Mouse (Mus musculus): Measurements from ENCODE around the gene Cyp4f39. TPM values are rescaled to one million over a fixed set of nuclear protein-coding genes. Genes with fewer than 3 reads are reported as not detected.
A peak's percentile ranks its signal among the peaks of the same experiment; 100 is the strongest.
"Not testable (repeated sequence)": the region's sequence is repeated elsewhere in the genome, so short reads cannot be mapped to it uniquely, and the experiment has no call there.

Cyp4f39 gene
- total RNA-seq, 1 experiment from 2014 or later: not detected

- no peak for ATAC-seq (ENCODE audit: extremely low read depth, insufficient number of reproducible peaks, low FRiP score, poor library complexity, severe bottlenecking)
Measured at GRCm38 (mm10) chr17:32468494-32468893, 16.0 kb downstream of the Cyp4f39 start.

GRCm38 (mm10) chr17:32470795-32471194, 18.3 kb downstream of the Cyp4f39 start:
- no peak for ATAC-seq (ENCODE audit: extremely low read depth, insufficient number of reproducible peaks, low FRiP score, poor library complexity, severe bottlenecking)

GRCm38 (mm10) chr17:32472176-32472575, 19.7 kb downstream of the Cyp4f39 start:
- no peak for ATAC-seq (ENCODE audit: extremely low read depth, insufficient number of reproducible peaks, low FRiP score, poor library complexity, severe bottlenecking)

GRCm38 (mm10) chr17:32474954-32475560, 22.5 kb downstream of the Cyp4f39 start:
- ATAC-seq (ENCODE audit: extremely low read depth, insufficient number of reproducible peaks, low FRiP score, poor library complexity, severe bottlenecking): no peak

GRCm38 (mm10) chr17:32477204-32477603, 24.7 kb downstream of the Cyp4f39 start:
- ATAC-seq (ENCODE audit: extremely low read depth, insufficient number of reproducible peaks, low FRiP score, poor library complexity, severe bottlenecking): no peak

GRCm38 (mm10) chr17:32478727-32479126, 26.2 kb downstream of the Cyp4f39 start:
- no peak for ATAC-seq (ENCODE audit: extremely low read depth, insufficient number of reproducible peaks, low FRiP score, poor library complexity, severe bottlenecking)

- no peak for ATAC-seq (ENCODE audit: extremely low read depth, insufficient number of reproducible peaks, low FRiP score, poor library complexity, severe bottlenecking)
Measured at GRCm38 (mm10) chr17:32479554-32480506, 27.3 kb downstream of the Cyp4f39 start.

- ATAC-seq (ENCODE audit: extremely low read depth, insufficient number of reproducible peaks, low FRiP score, poor library complexity, severe bottlenecking): no peak
Measured at GRCm38 (mm10) chr17:32481766-32482165, 29.2 kb downstream of the Cyp4f39 start.

GRCm38 (mm10) chr17:32483200-32483599, 30.7 kb downstream of the Cyp4f39 start:
- ATAC-seq (ENCODE audit: extremely low read depth, insufficient number of reproducible peaks, low FRiP score, poor library complexity, severe bottlenecking): peak; percentile 27; the same call in 1 of the 2 replicates

GRCm38 (mm10) chr17:32492349-32492980, 39.9 kb downstream of the Cyp4f39 start:
- ATAC-seq (ENCODE audit: extremely low read depth, insufficient number of reproducible peaks, low FRiP score, poor library complexity, severe bottlenecking): no peak

GRCm38 (mm10) chr17:32494601-32495000, 42.1 kb downstream of the Cyp4f39 start:
- peak; percentile 58 for ATAC-seq (ENCODE audit: extremely low read depth, insufficient number of reproducible peaks, low FRiP score, poor library complexity, severe bottlenecking)

- not testable (repeated sequence) for ATAC-seq (ENCODE audit: extremely low read depth, insufficient number of reproducible peaks, low FRiP score, poor library complexity, severe bottlenecking)
Measured at GRCm38 (mm10) chr17:32500511-32500910, 48.0 kb downstream of the Cyp4f39 start.

GRCm38 (mm10) chr17:32501051-32501450, 48.5 kb downstream of the Cyp4f39 start:
- no peak for ATAC-seq (ENCODE audit: extremely low read depth, insufficient number of reproducible peaks, low FRiP score, poor library complexity, severe bottlenecking)

GRCm38 (mm10) chr17:32503111-32503510, 50.6 kb downstream of the Cyp4f39 start:
- ATAC-seq (ENCODE audit: extremely low read depth, insufficient number of reproducible peaks, low FRiP score, poor library complexity, severe bottlenecking): no peak

- ATAC-seq (ENCODE audit: extremely low read depth, insufficient number of reproducible peaks, low FRiP score, poor library complexity, severe bottlenecking): no peak
Measured at GRCm38 (mm10) chr17:32505851-32506728, 53.6 kb downstream of the Cyp4f39 start, which contains the start of gene Cyp4f17. TSS of gene Cyp4f17 (plus strand) at chr17:32506050.

- ATAC-seq (ENCODE audit: extremely low read depth, insufficient number of reproducible peaks, low FRiP score, poor library complexity, severe bottlenecking): no peak
Measured at GRCm38 (mm10) chr17:32506729-32507245, 54.3 kb downstream of the Cyp4f39 start.

GRCm38 (mm10) chr17:32516126-32516525, 63.6 kb downstream of the Cyp4f39 start:
- ATAC-seq (ENCODE audit: extremely low read depth, insufficient number of reproducible peaks, low FRiP score, poor library complexity, severe bottlenecking): no peak

GRCm38 (mm10) chr17:32521981-32522380, 69.5 kb downstream of the Cyp4f39 start:
- ATAC-seq (ENCODE audit: extremely low read depth, insufficient number of reproducible peaks, low FRiP score, poor library complexity, severe bottlenecking): no peak
